Mouse (Mus musculus) heart, adult 8-10 months (tissue): ENCODE results near the gene Pdzrn3. TPM values are rescaled to one million over a fixed set of nuclear protein-coding genes. Genes with fewer than 3 reads are reported as not detected.

Experiments used
- DNase-seq: peaks from one replicate; pipeline ENCODE4 v3.0.0; 2022; ENCODE audit warnings: low spot score
- total RNA-seq, 4 experiments: library from RNA; stranded (reverse); gene quantifications; 2 replicates each; pipeline ENCODE4 v1.2.4; 2022

The Pdzrn3 gene
- 10 to 100 TPM; 25.9 to 30.4 (median 28.3) TPM for total RNA-seq

GRCm38 (mm10) chr6:101377167-101377934 is at the start of gene Pdzrn3:
Gene Pdzrn3 (minus strand): TSS chr6:101377897.
- DNase-seq = no peak

- DNase-seq = no peak
These were observed 49.6 kb upstream of the Pdzrn3 start for GRCm38 (mm10) chr6:101427296-101427695.

- DNase-seq = no peak
These were observed 48.6 kb upstream of the Pdzrn3 start for GRCm38 (mm10) chr6:101426301-101426700.

- no peak for DNase-seq
These were observed 44.6 kb upstream of the Pdzrn3 start for GRCm38 (mm10) chr6:101422084-101422954.

GRCm38 (mm10) chr6:101418213-101418612 is 40.5 kb upstream of the Pdzrn3 start:
- DNase-seq = no peak

GRCm38 (mm10) chr6:101411701-101412100 is 34.0 kb upstream of the Pdzrn3 start:
- DNase-seq = no peak

GRCm38 (mm10) chr6:101411064-101411463 is 33.4 kb upstream of the Pdzrn3 start:
- DNase-seq = no peak

GRCm38 (mm10) chr6:101396711-101397110 is 19.0 kb upstream of the Pdzrn3 start:
- no peak for DNase-seq

GRCm38 (mm10) chr6:101395908-101396307 is 18.2 kb upstream of the Pdzrn3 start:
- no peak for DNase-seq

- no peak for DNase-seq
These were observed 15.1 kb upstream of the Pdzrn3 start for GRCm38 (mm10) chr6:101392801-101393117.

GRCm38 (mm10) chr6:101392107-101392800 is 14.6 kb upstream of the Pdzrn3 start:
- no peak for DNase-seq

GRCm38 (mm10) chr6:101385490-101385889 is 7.8 kb upstream of the Pdzrn3 start:
- DNase-seq = no peak

- DNase-seq = no peak
These were observed 7.3 kb upstream of the Pdzrn3 start for GRCm38 (mm10) chr6:101384958-101385357.

GRCm38 (mm10) chr6:101384476-101384875 is 6.8 kb upstream of the Pdzrn3 start:
- DNase-seq = no peak

GRCm38 (mm10) chr6:101382891-101383290 is 5.2 kb upstream of the Pdzrn3 start:
- no peak for DNase-seq

GRCm38 (mm10) chr6:101379546-101379945 is 1.8 kb upstream of the Pdzrn3 start:
- no peak for DNase-seq

- peak; percentile 50 for DNase-seq
These were observed 375 bp upstream of the Pdzrn3 start for GRCm38 (mm10) chr6:101377935-101378609.

GRCm38 (mm10) chr6:101376511-101377166 is 1.1 kb downstream of the Pdzrn3 start:
- DNase-seq = peak; percentile 42

- DNase-seq = no peak
These were observed 1.6 kb downstream of the Pdzrn3 start for GRCm38 (mm10) chr6:101376049-101376448.

- DNase-seq = peak; percentile 59
These were observed 3.0 kb downstream of the Pdzrn3 start for GRCm38 (mm10) chr6:101374721-101375120.

- no peak for DNase-seq
These were observed 3.5 kb downstream of the Pdzrn3 start for GRCm38 (mm10) chr6:101374186-101374585.
